Mouse (Mus musculus): ENCODE measurements at regions not wholly inside any gene's neighbourhood (a gene's known extent, or its start where the extent isn't known, plus 50 kb on each side); places are given as distances from the start of the nearest gene placed in this dataset.

DNA sequence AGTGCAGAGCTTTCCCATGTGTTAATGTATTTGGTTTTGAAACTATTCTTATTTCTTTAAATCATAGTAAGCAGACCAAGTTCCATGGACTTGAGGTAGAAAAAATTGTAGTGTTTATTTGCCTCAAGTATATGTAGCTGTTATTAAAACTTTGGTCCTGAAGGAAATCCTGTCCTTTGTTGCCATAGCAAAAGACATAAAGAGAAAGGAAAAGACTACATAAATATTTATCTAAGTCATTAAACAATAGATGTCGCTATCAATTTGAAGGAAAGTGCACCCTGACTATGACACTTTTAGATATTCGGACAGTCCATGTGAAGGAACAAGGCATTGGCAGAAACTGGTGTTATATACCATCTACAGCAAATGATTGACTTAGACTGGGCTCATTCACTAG lies 737.7 kb upstream of the Adgrl4 start:
- H3K4me3 ChIP-seq, result no peak overlapping the region
- WGBS, result 82% methylated on average over 2 of the region's 2 CpGs
- no peak overlapping the region for H3K27ac ChIP-seq (replicated peaks)
- no peaks in the 10 kb centered on the region for H3K27me3 ChIP-seq
- no peak for ATAC-seq (replicated peaks)
- H3K9me3 ChIP-seq, result no peaks in the 10 kb centered on the region
- no peaks in the 10 kb centered on the region for H3K36me3 ChIP-seq
- no peaks in the 10 kb centered on the region for H3K4me1 ChIP-seq
- no peak overlapping the region for H3K4me2 ChIP-seq (replicated peaks)
- H3K9ac ChIP-seq (replicated peaks), result no peak overlapping the region
